8 mouse cellular contexts compared by ENCODE assay signal in the genomic region with DNA sequence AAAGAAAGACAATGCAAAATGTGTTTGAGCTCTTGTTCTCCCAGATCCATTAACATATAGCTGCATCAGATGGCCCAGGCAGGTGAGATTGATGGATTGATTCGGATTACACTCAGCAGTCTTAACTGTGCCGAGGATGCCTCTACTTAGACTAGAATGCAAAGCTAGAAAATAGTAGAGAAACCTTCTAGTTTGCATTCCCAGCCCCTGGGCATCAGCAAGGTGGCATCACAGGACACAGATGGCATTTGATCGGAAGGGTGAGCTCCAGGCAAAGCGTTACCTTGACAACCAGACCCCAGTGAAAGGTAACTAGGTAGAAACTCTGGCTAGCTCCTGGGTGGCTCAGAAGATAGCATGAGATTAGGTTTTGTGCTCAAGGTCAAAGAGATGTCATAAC. TPM values are rescaled to one million over a fixed set of nuclear protein-coding genes. Genes with fewer than 3 reads are reported as not detected.
DNase-seq lines count a peak whose midpoint lies in the region; ATAC-seq and TF ChIP-seq lines count a peak whose summit lies in the region.

No protein-coding gene starts in this region.

- no peak for DNase-seq in kidney, adult 2 months
- no peak for DNase-seq in embryonic facial prominence, embryonic 11.5 days (ENCODE audit: low spot score)
- no peak for DNase-seq in adrenal gland, postnatal 36 days
- no peak for DNase-seq in urinary bladder, postnatal 10 days (ENCODE audit: low spot score)
- DNase-seq in urinary bladder, postnatal 36 days (ENCODE audit: low spot score in 2 of 2), result no peak

- no peak for TF ChIP-seq CTCF in kidney, adult 2 months (conservative IDR thresholded peaks at IDR 0.05; ENCODE audit: insufficient read depth, insufficient read length, low read depth, low read length)

- no peak overlapping the region for H3K9ac ChIP-seq in kidney, embryonic 15.5 days
- no peak overlapping the region for H3K9ac ChIP-seq in embryonic facial prominence, embryonic 11.5 days (replicated peaks; ENCODE audit: low read length)
- peak overlapping the region; percentile 29; the same call in 1 of the 2 replicates for H3K9ac ChIP-seq in hindbrain, embryonic 16.5 days (ENCODE audit: low read depth, low read length)
- peak overlapping the region; percentile 58 for H3K9ac ChIP-seq in midbrain, embryonic 15.5 days

- TF ChIP-seq POLR2A in kidney, adult 2 months (IDR thresholded peaks at IDR 0.05; ENCODE audit: low read depth, low read length), result no peak

- H3K4me2 ChIP-seq in kidney, embryonic 15.5 days, result peak overlapping the region; percentile 96
- H3K4me2 ChIP-seq in embryonic facial prominence, embryonic 11.5 days (ENCODE audit: low read depth, low read length), result peak overlapping the region; percentile 94; the same call in 1 of the 2 replicates
- H3K4me2 ChIP-seq in hindbrain, embryonic 16.5 days (ENCODE audit: low read length), result peak overlapping the region; percentile 86
- H3K4me2 ChIP-seq in midbrain, embryonic 15.5 days, result peak overlapping the region; percentile 84

- ATAC-seq in kidney, embryonic 15.5 days (replicated peaks; ENCODE audit: low FRiP score), result peak; percentile 37
- peak; percentile 60 for ATAC-seq in embryonic facial prominence, embryonic 11.5 days (replicated peaks; ENCODE audit: insufficient number of reproducible peaks, low FRiP score, low TSS enrichment, low read depth)
- peak; percentile 81 for ATAC-seq in hindbrain, embryonic 16.5 days
- peak; percentile 83 for ATAC-seq in midbrain, embryonic 15.5 days (replicated peaks)

- H3K36me3 ChIP-seq in kidney, embryonic 15.5 days, result no peaks in the 10 kb centered on the region
- no peaks in the 10 kb centered on the region for H3K36me3 ChIP-seq in kidney, adult 2 months (ENCODE audit: control insufficient read depth, insufficient read depth, low read length)
- H3K36me3 ChIP-seq in embryonic facial prominence, embryonic 11.5 days (replicated peaks; ENCODE audit: control insufficient read depth, insufficient read depth, low read depth, low read length), result no peaks in the 10 kb centered on the region
- H3K36me3 ChIP-seq in hindbrain, embryonic 16.5 days (ENCODE audit: control insufficient read depth, insufficient read depth, low read length), result no peaks in the 10 kb centered on the region
- no peaks in the 10 kb centered on the region for H3K36me3 ChIP-seq in midbrain, embryonic 15.5 days (replicated peaks)

- H3K4me3 ChIP-seq in kidney, embryonic 15.5 days (replicated peaks), result peak overlapping the region; percentile 67
- H3K4me3 ChIP-seq in kidney, adult 2 months (ENCODE audit: insufficient read depth, low read depth, low read length), result no peak overlapping the region
- peak overlapping the region; percentile 48; the same call in 1 of the 2 replicates for H3K4me3 ChIP-seq in embryonic facial prominence, embryonic 11.5 days (ENCODE audit: low read depth, low read length)
- H3K4me3 ChIP-seq in hindbrain, embryonic 16.5 days (ENCODE audit: low read length), result peak overlapping the region; percentile 73
- H3K4me3 ChIP-seq in midbrain, embryonic 15.5 days, result peak overlapping the region; percentile 69

- peaks cover 16% of the 10 kb centered on the region for H3K4me1 ChIP-seq in kidney, embryonic 15.5 days
- peaks cover 4% of the 10 kb centered on the region; the same call in 1 of the 2 replicates for H3K4me1 ChIP-seq in kidney, adult 2 months (ENCODE audit: control insufficient read depth, insufficient read depth, low read length)
- no peaks in the 10 kb centered on the region for H3K4me1 ChIP-seq in embryonic facial prominence, embryonic 11.5 days (ENCODE audit: control insufficient read depth, insufficient read depth, low read length)
- peaks cover 9% of the 10 kb centered on the region; the same call in 1 of the 2 replicates for H3K4me1 ChIP-seq in hindbrain, embryonic 16.5 days (ENCODE audit: control insufficient read depth, insufficient read depth, low read depth, low read length)
- H3K4me1 ChIP-seq in midbrain, embryonic 15.5 days, result peaks cover 13% of the 10 kb centered on the region

- H3K9me3 ChIP-seq in kidney, embryonic 15.5 days (replicated peaks), result no peaks in the 10 kb centered on the region
- H3K9me3 ChIP-seq in embryonic facial prominence, embryonic 11.5 days (replicated peaks; ENCODE audit: control insufficient read depth, low read length), result no peaks in the 10 kb centered on the region
- no peaks in the 10 kb centered on the region; the same call in 1 of the 2 replicates for H3K9me3 ChIP-seq in hindbrain, embryonic 16.5 days (ENCODE audit: control insufficient read depth, low read length)
- H3K9me3 ChIP-seq in midbrain, embryonic 15.5 days, result no peaks in the 10 kb centered on the region

- no peak overlapping the region for H3K27ac ChIP-seq in kidney, embryonic 15.5 days
- no peak overlapping the region for H3K27ac ChIP-seq in kidney, adult 2 months (ENCODE audit: insufficient read depth, low read depth, low read length)
- no peak overlapping the region for H3K27ac ChIP-seq in embryonic facial prominence, embryonic 11.5 days (replicated peaks; ENCODE audit: low read depth, low read length)
- H3K27ac ChIP-seq in hindbrain, embryonic 16.5 days (ENCODE audit: low read depth, low read length), result no peak overlapping the region
- peak overlapping the region; percentile 30; the same call in 1 of the 2 replicates for H3K27ac ChIP-seq in midbrain, embryonic 15.5 days

- 33% methylated on average over 4 of the region's 4 CpGs for WGBS in kidney, embryonic 15.5 days
- WGBS in kidney, adult 2 months, result 35% methylated on average over 4 of the region's 4 CpGs
- 31% methylated on average over 4 of the region's 4 CpGs for WGBS in embryonic facial prominence, embryonic 11.5 days
- 30% methylated on average over 4 of the region's 4 CpGs for WGBS in hindbrain, embryonic 16.5 days
- 26% methylated on average over 4 of the region's 4 CpGs for WGBS in midbrain, embryonic 15.5 days

- peaks cover 7% of the 10 kb centered on the region; the same call in 1 of the 2 replicates for H3K27me3 ChIP-seq in kidney, embryonic 15.5 days
- H3K27me3 ChIP-seq in kidney, adult 2 months (replicated peaks; ENCODE audit: control insufficient read depth, insufficient read depth, low read length), result no peaks in the 10 kb centered on the region
- 0 out of 2 replicates have a peak, but pooled peaks cover 2% of the 10 kb centered on the region for H3K27me3 ChIP-seq in embryonic facial prominence, embryonic 11.5 days (ENCODE audit: control insufficient read depth, insufficient read depth, low read length)
- no peaks in the 10 kb centered on the region for H3K27me3 ChIP-seq in hindbrain, embryonic 16.5 days (replicated peaks; ENCODE audit: control insufficient read depth, insufficient read depth, low read length)
- no peaks in the 10 kb centered on the region for H3K27me3 ChIP-seq in midbrain, embryonic 15.5 days (replicated peaks)

RNA-seq across cellular contexts. Expression of gene Optn, which starts 0.4 kb away (rescaled TPM):
- polyA plus RNA-seq in kidney, embryonic 15.5 days (2015; fragmentation: Nextera tagmentation; extraction: Ambion mirVana), result 10.9 and 12.5 TPM in 2 replicates
- polyA plus RNA-seq in kidney, adult 2 months (2012; rRNA removed), result 4.1 and 4.3 TPM in 2 replicates
- 4.8 and 6.2 TPM in 2 replicates for polyA plus RNA-seq in embryonic facial prominence, embryonic 11.5 days (2014; fragmentation: Nextera tagmentation; extraction: Ambion mirVana)
- polyA plus RNA-seq in hindbrain, embryonic 16.5 days (2015; fragmentation: Nextera tagmentation; extraction: Ambion mirVana), result 27.3 and 33.1 TPM in 2 replicates
- polyA plus RNA-seq in midbrain, embryonic 15.5 days (2015; fragmentation: Nextera tagmentation; extraction: Ambion mirVana), result 15.7 and 18.9 TPM in 2 replicates
- total RNA-seq in adrenal gland, postnatal 36 days (2021), result 100 to 1,000 TPM in 1 of 2 experiments, 10 to 100 TPM in 1; 60.7 to 162 TPM

RNA-seq across cellular contexts. Expression of gene Mcm10, which starts 51.7 kb away (rescaled TPM):
- polyA plus RNA-seq in kidney, embryonic 15.5 days (2015; fragmentation: Nextera tagmentation; extraction: Ambion mirVana), result 35.1 TPM in 2 replicates
- polyA plus RNA-seq in kidney, adult 2 months (2012; rRNA removed), result 1.8 and 2.7 TPM in 2 replicates
- 58.4 and 66.0 TPM in 2 replicates for polyA plus RNA-seq in embryonic facial prominence, embryonic 11.5 days (2014; fragmentation: Nextera tagmentation; extraction: Ambion mirVana)
- polyA plus RNA-seq in hindbrain, embryonic 16.5 days (2015; fragmentation: Nextera tagmentation; extraction: Ambion mirVana), result 4.9 and 6.6 TPM in 2 replicates
- polyA plus RNA-seq in midbrain, embryonic 15.5 days (2015; fragmentation: Nextera tagmentation; extraction: Ambion mirVana), result 3.5 and 5.1 TPM in 2 replicates
- 10 to 100 TPM in 1 of 2 experiments, 1 to 10 TPM in 1; 4.9 to 10.9 TPM for total RNA-seq in adrenal gland, postnatal 36 days (2021)

Comparison
In these comparisons a context has a peak if more than half of its experiments do, and no peak if none do; other contexts are left out.
1. H3K9ac ChIP-seq: peak in hindbrain, embryonic 16.5 days (single experiment) and midbrain, embryonic 15.5 days (single experiment); none in kidney, embryonic 15.5 days (single experiment) and embryonic facial prominence, embryonic 11.5 days (single experiment).
2. Peak in every context shown above with its lines, with median percentiles within 50 percentile points of each other: ATAC-seq and H3K4me2 ChIP-seq.